Mouse (Mus musculus) G1E (cell line): ENCODE data around the gene Dnah11.

ENCODE experiments used
- CTCF ChIP-seq: IDR thresholded peaks from 2 replicates; pipeline ENCODE4 v1.5.1; 2012; ENCODE audit warnings: low read depth, low read length, inconsistent platforms, mixed read lengths
- GATA1 ChIP-seq: IDR thresholded peaks from 2 replicates; pipeline ENCODE4 v1.6.1; 2012; ENCODE audit warnings: borderline replicate concordance, low read length, inconsistent platforms, mixed read lengths
- GATA2 ChIP-seq: IDR thresholded peaks from 2 replicates; pipeline ENCODE4 v1.6.1; 2012; ENCODE audit warnings: low read depth, low read length, inconsistent platforms, borderline replicate concordance
- TAL1 ChIP-seq: conservative IDR thresholded peaks from 2 replicates; pipeline ENCODE4 v1.6.1; 2012; ENCODE audit warnings: low read depth, low read length, inconsistent platforms, mixed read lengths

- TF ChIP-seq CTCF (no peak), GATA1 (no peak), GATA2 (no peak), TAL1 (no peak)
These were observed 21.1 kb downstream of the Dnah11 start for GRCm38 (mm10) chr12:118177756-118178155.
